Mouse (Mus musculus) forebrain, embryonic 14.5 days (tissue): ENCODE data around the gene Sdc4. TPM values are rescaled to one million over a fixed set of nuclear protein-coding genes. Genes with fewer than 3 reads are reported as not detected.

ENCODE experiments used
- ATAC-seq: fragments of 200-750 bp; cut with Nextera tagmentation; 2 replicates; pipeline ENCODE4 v1.8.0; 2017; ENCODE audit warnings: mild to moderate bottlenecking, moderate library complexity
- DNase-seq: peaks from one replicate; pipeline ENCODE4 v3.0.0-alpha.2; 2015; ENCODE audit warnings: low spot score
- H3K27ac ChIP-seq: fragments of 300-500 bp; sonication (generic); 2 replicates; pipeline ENCODE4 v1.5.1; 2014; ENCODE audit warnings: low read depth, mild to moderate bottlenecking, control low read depth, low read length, moderate library complexity
- H3K27me3 ChIP-seq: fragments of 300-500 bp; sonication (generic); replicated peaks from 2 replicates; pipeline ENCODE4 v1.6.1; 2014; ENCODE audit warnings: low read length, control low read depth, mixed read lengths; ENCODE audit not compliant: control insufficient read depth, insufficient read depth
- H3K36me3 ChIP-seq: fragments of 300-500 bp; sonication (generic); 2 replicates; pipeline ENCODE4 v1.6.1; 2014; ENCODE audit warnings: low read length, control low read depth; ENCODE audit not compliant: control insufficient read depth, insufficient read depth
- H3K4me1 ChIP-seq: fragments of 300-500 bp; sonication (generic); 2 replicates; pipeline ENCODE4 v1.6.1; 2014; ENCODE audit warnings: antibody characterized with exemption, low read length, control low read depth; ENCODE audit not compliant: control insufficient read depth, insufficient read depth
- H3K4me2 ChIP-seq: fragments of 300-500 bp; sonication (generic); 2 replicates; pipeline ENCODE4 v1.6.1; 2014; ENCODE audit warnings: mild to moderate bottlenecking, control low read depth, low read length
- H3K4me3 ChIP-seq: fragments of 300-500 bp; sonication (generic); 2 replicates; pipeline ENCODE4 v1.5.1; 2014; ENCODE audit warnings: low read depth, low read length, control low read depth
- H3K9ac ChIP-seq: fragments of 300-500 bp; sonication (generic); 2 replicates; pipeline ENCODE4 v1.6.1; 2014; ENCODE audit warnings: mild to moderate bottlenecking, low read length, control low read depth, moderate library complexity
- H3K9me3 ChIP-seq: fragments of 300-500 bp; sonication (generic); replicated peaks from 2 replicates; pipeline ENCODE4 v1.6.1; 2016; ENCODE audit warnings: low read length, control low read depth, mixed read lengths; ENCODE audit not compliant: control insufficient read depth
- WGBS: fragments of 180-500 bp; shearing (Covaris S2); extraction: QIAGEN DNeasy Blood & Tissue Kit; methylation state at CpG from one replicate; pipeline ENCODE4 v1.1.7; 2014; 5-methylcytosine and 5-hydroxymethylcytosine counted together
- polyA plus RNA-seq: library from polyadenylated mRNA; unstranded; fragments of >200 nt; fragmentation: Nextera tagmentation; extraction: Ambion mirVana; gene quantifications from 2 replicates; pipeline ENCODE4 v1.2.1, GENCODE M21; 2014

The Sdc4 gene
- polyA plus RNA-seq, 1 experiment from 2014 or later: 3.9 TPM

- peaks cover 92% of the 10 kb centered on the region for H3K27me3 ChIP-seq
- 1% methylated on average over 43 of the region's 49 CpGs for WGBS
- H3K27ac ChIP-seq: no peak overlapping the region
- no peaks in the 10 kb centered on the region for H3K4me1 ChIP-seq
- H3K36me3 ChIP-seq: no peaks in the 10 kb centered on the region
- no peak overlapping the region for H3K9ac ChIP-seq
- peak overlapping the region; percentile 13; the same call in 1 of the 2 replicates for H3K4me3 ChIP-seq
- no peak for DNase-seq
- H3K9me3 ChIP-seq: no peaks in the 10 kb centered on the region
- ATAC-seq: no peak
- peak overlapping the region; percentile 40 for H3K4me2 ChIP-seq
Observed at GRCm38 (mm10) chr2:164404082-164404990, 39.4 kb downstream of the Sdc4 start.

- Histone ChIP-seq H3K27me3 (peaks cover 91% of the 10 kb centered on the region), H3K9me3 (no peaks in the 10 kb centered on the region), H3K4me1 (no peaks in the 10 kb centered on the region), H3K4me2 (no peak overlapping the region), H3K36me3 (no peaks in the 10 kb centered on the region), H3K4me3 (no peak overlapping the region), H3K27ac (no peak overlapping the region), H3K9ac (no peak overlapping the region)
- DNase-seq: no peak
- 8% methylated on average over 14 of the region's 14 CpGs for WGBS
- ATAC-seq: no peak
Observed at GRCm38 (mm10) chr2:164403396-164404081, 40.1 kb downstream of the Sdc4 start.

- DNase-seq (peak; percentile 68), ATAC-seq (peak; percentile 32; the same call in 1 of the 2 replicates)
- Histone ChIP-seq H3K4me2 (no peak within 1 kb of the TSS), H3K9me3 (no peaks in the 10 kb centered on the region), H3K4me3 (no peak within 1 kb of the TSS), H3K36me3 (no peaks in the 10 kb centered on the region), H3K27ac (no peak within 1 kb of the TSS), H3K9ac (no peak within 1 kb of the TSS), H3K4me1 (no peaks in the 10 kb centered on the region), H3K27me3 (peaks cover 85% of the 10 kb centered on the region)
- whole genome bisulfite sequencing: 5% methylated on average over 17 of the region's 17 CpGs
Observed at GRCm38 (mm10) chr2:164402906-164403305, 40.8 kb downstream of the Sdc4 start, which contains the start of gene Rbpjl. Gene Rbpjl (plus strand): TSS chr2:164403141.

- DNase-seq: no peak
- no peaks in the 10 kb centered on the region for H3K9me3 ChIP-seq
- H3K4me3 ChIP-seq: no peak overlapping the region
- no peak overlapping the region for H3K27ac ChIP-seq
- peaks cover 35% of the 10 kb centered on the region for H3K27me3 ChIP-seq
- H3K4me2 ChIP-seq: no peak overlapping the region
- H3K36me3 ChIP-seq: no peaks in the 10 kb centered on the region
- H3K4me1 ChIP-seq: no peaks in the 10 kb centered on the region
- WGBS: 78% methylated on average over 12 of the region's 12 CpGs
- ATAC-seq: no peak
- H3K9ac ChIP-seq: no peak overlapping the region
Observed at GRCm38 (mm10) chr2:164396911-164397310, 46.8 kb downstream of the Sdc4 start.

- no peak overlapping the region for H3K4me2 ChIP-seq
- no peak overlapping the region for H3K9ac ChIP-seq
- ATAC-seq (no peak), DNase-seq (no peak)
- H3K9me3 ChIP-seq: no peaks in the 10 kb centered on the region
- no peak overlapping the region for H3K4me3 ChIP-seq
- H3K36me3 ChIP-seq: no peaks in the 10 kb centered on the region
- WGBS: 90% methylated on average over 7 of the region's 7 CpGs
- peaks cover 27% of the 10 kb centered on the region for H3K27me3 ChIP-seq
- H3K4me1 ChIP-seq: no peaks in the 10 kb centered on the region
- H3K27ac ChIP-seq: no peak overlapping the region
Observed at GRCm38 (mm10) chr2:164396076-164396475, 47.6 kb downstream of the Sdc4 start.

- H3K27ac ChIP-seq: no peak overlapping the region
- no peak for DNase-seq
- H3K9ac ChIP-seq: no peak overlapping the region
- no peak overlapping the region for H3K4me2 ChIP-seq
- no peak for ATAC-seq
- 84% methylated on average over 29 of the region's 29 CpGs for WGBS
- H3K9me3 ChIP-seq: no peaks in the 10 kb centered on the region
- H3K36me3 ChIP-seq: no peaks in the 10 kb centered on the region
- no peaks in the 10 kb centered on the region; the same call in 1 of the 2 replicates for H3K4me1 ChIP-seq
- no peak overlapping the region for H3K4me3 ChIP-seq
- H3K27me3 ChIP-seq: 0 out of 2 replicates have a peak, but pooled peaks cover 9% of the 10 kb centered on the region
Observed at GRCm38 (mm10) chr2:164393126-164393525, 50.6 kb downstream of the Sdc4 start.

- Histone ChIP-seq H3K36me3 (no peaks in the 10 kb centered on the region), H3K27ac (no peak overlapping the region), H3K4me2 (peak overlapping the region; percentile 60), H3K4me1 (peaks cover 2% of the 10 kb centered on the region; the same call in 1 of the 2 replicates), H3K9ac (peak overlapping the region; percentile 56; the same call in 1 of the 2 replicates), H3K9me3 (no peaks in the 10 kb centered on the region), H3K27me3 (0 out of 2 replicates have a peak, but pooled peaks cover 9% of the 10 kb centered on the region), H3K4me3 (peak overlapping the region; percentile 37)
- 0% methylated on average over 29 of the region's 30 CpGs for WGBS
- ATAC-seq: peak; percentile 81
- DNase-seq: peak; percentile 86
Observed at GRCm38 (mm10) chr2:164389499-164389898, 54.2 kb downstream of the Sdc4 start.

GRCm38 (mm10) chr2:164389020-164389419 lies 54.7 kb downstream of the Sdc4 start, which contains the start of gene Slpi:
Gene Slpi (minus strand): TSS chr2:164389095.
- peak within 1 kb of the TSS; percentile 56; the same call in 1 of the 2 replicates for H3K9ac ChIP-seq
- no peaks in the 10 kb centered on the region for H3K36me3 ChIP-seq
- H3K27ac ChIP-seq: no peak within 1 kb of the TSS
- H3K4me2 ChIP-seq: peak within 1 kb of the TSS; percentile 60
- H3K27me3 ChIP-seq: 0 out of 2 replicates have a peak, but pooled peaks cover 9% of the 10 kb centered on the region
- DNase-seq (peak; percentile 60), ATAC-seq (peak; percentile 70)
- peak within 1 kb of the TSS; percentile 37 for H3K4me3 ChIP-seq
- H3K4me1 ChIP-seq: peaks cover 2% of the 10 kb centered on the region; the same call in 1 of the 2 replicates
- H3K9me3 ChIP-seq: no peaks in the 10 kb centered on the region
- WGBS: under 1% methylated on average over 17 of the region's 17 CpGs
